ENCODE assay signal across 8 mouse cellular contexts in the genomic region with DNA sequence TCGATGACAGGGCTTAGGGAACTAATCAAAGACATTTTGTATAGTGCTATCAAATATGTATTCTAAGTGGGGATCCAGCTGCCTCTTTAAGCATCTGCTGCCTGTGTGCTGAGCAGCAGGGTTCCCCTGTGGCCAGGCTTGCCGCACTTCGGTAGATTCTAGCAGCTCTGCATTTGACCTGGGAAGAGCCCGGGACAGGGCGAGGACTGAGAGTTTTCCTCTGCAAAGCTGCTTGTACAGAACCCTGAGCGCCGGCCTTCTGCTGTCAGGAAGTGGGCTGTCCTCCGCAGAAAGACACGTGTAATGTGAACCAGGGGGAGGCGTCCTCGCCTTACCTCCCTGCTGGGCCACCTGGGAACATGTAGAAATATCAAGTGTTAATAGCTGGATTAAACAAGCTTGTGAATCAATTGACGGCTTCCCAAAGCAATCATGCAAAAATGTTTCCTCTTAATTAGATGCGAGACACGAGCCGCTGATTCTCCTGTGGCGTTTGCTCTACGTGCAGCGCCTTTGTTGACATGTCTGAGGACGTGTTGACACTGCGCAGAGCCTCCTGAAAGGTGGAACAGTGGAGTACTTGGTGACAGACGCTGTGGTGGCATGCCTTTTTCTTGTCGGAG.
DNase-seq lines count a peak whose midpoint lies in the region; ATAC-seq and TF ChIP-seq lines count a peak whose summit lies in the region.

No protein-coding gene starts in this region.

- H3K9me3 ChIP-seq in heart, postnatal 0 days (replicated peaks; ENCODE audit: control insufficient read depth, low read length) = no peaks in the 10 kb centered on the region
- no peaks in the 10 kb centered on the region for H3K9me3 ChIP-seq in liver, embryonic 14.5 days (ENCODE audit: control insufficient read depth, low read length)
- no peaks in the 10 kb centered on the region for H3K9me3 ChIP-seq in stomach, embryonic 15.5 days

- H3K27me3 ChIP-seq in heart, postnatal 0 days (ENCODE audit: control insufficient read depth, insufficient read depth, low read length) = peaks cover 86% of the 10 kb centered on the region
- H3K27me3 ChIP-seq in liver, embryonic 14.5 days (ENCODE audit: control insufficient read depth, insufficient read depth, low read length) = no peaks in the 10 kb centered on the region
- no peaks in the 10 kb centered on the region for H3K27me3 ChIP-seq in stomach, embryonic 15.5 days (replicated peaks)

- DNase-seq in Muller cell, postnatal 12 days (ENCODE audit: inconsistent ontology term) = peak; percentile 56
- peak; percentile 38 for DNase-seq in embryo, embryonic 10.5 days (ENCODE audit: low spot score)
- peak; percentile 53 for DNase-seq in heart, postnatal 0 days (ENCODE audit: low spot score)
- DNase-seq in liver, embryonic 14.5 days (ENCODE audit: low read depth in 3 of 3, low spot score in 3 of 3) = no peak
- no peak for DNase-seq in left cerebral cortex, postnatal 4 days
- no peak for DNase-seq in spleen, postnatal 36 days (ENCODE audit: low spot score in 2 of 2)
- no peak for DNase-seq in ovary, postnatal 10 days (ENCODE audit: low spot score)

- H3K9ac ChIP-seq in heart, postnatal 0 days (replicated peaks; ENCODE audit: low read depth, low read length) = no peak overlapping the region
- H3K9ac ChIP-seq in liver, embryonic 14.5 days (replicated peaks) = no peak overlapping the region
- no peak overlapping the region for H3K9ac ChIP-seq in stomach, embryonic 15.5 days

- H3K4me1 ChIP-seq in heart, postnatal 0 days (ENCODE audit: control insufficient read depth, insufficient read depth) = peaks cover 12% of the 10 kb centered on the region; the same call in 1 of the 2 replicates
- no peaks in the 10 kb centered on the region for H3K4me1 ChIP-seq in liver, embryonic 14.5 days (replicated peaks; ENCODE audit: control insufficient read depth in 2 of 2, insufficient read depth in 2 of 2, low read length in 1 of 2)
- H3K4me1 ChIP-seq in stomach, embryonic 15.5 days = 0 out of 2 replicates have a peak, but pooled peaks cover 7% of the 10 kb centered on the region

- peak overlapping the region; percentile 24 for H3K4me3 ChIP-seq in heart, postnatal 0 days (ENCODE audit: low read depth, low read length)
- H3K4me3 ChIP-seq in liver, embryonic 14.5 days (ENCODE audit: insufficient read depth in 1 of 2, low read depth in 2 of 2, low read length in 2 of 2) = no peak overlapping the region
- H3K4me3 ChIP-seq in stomach, embryonic 15.5 days (replicated peaks) = peak overlapping the region; percentile 13; the same call in 1 of the 2 replicates

- intact Hi-C loops in left cerebral cortex, postnatal 4 days (cut with DNase I) = no loop called here

- TF ChIP-seq CTCF in heart, postnatal 0 days (IDR thresholded peaks at IDR 0.05; ENCODE audit: low read depth) = no peak
- no peak for TF ChIP-seq CTCF in liver, embryonic 14.5 days (IDR thresholded peaks at IDR 0.05; ENCODE audit: low read depth)

- peak; percentile 90 for ATAC-seq in heart, postnatal 0 days (ENCODE audit: insufficient read depth, low read depth)
- no peak for ATAC-seq in liver, embryonic 14.5 days (ENCODE audit: insufficient read depth)
- peak; percentile 78; the same call in 1 of the 2 replicates for ATAC-seq in stomach, embryonic 15.5 days (ENCODE audit: insufficient read depth, low FRiP score, low read depth)

- peak overlapping the region; percentile 51 for H3K4me2 ChIP-seq in heart, postnatal 0 days (ENCODE audit: low read depth, low read length)
- peak overlapping the region; percentile 32 for H3K4me2 ChIP-seq in liver, embryonic 14.5 days (ENCODE audit: low read depth)
- H3K4me2 ChIP-seq in stomach, embryonic 15.5 days = peak overlapping the region; percentile 44

- WGBS in heart, postnatal 0 days = 15% methylated on average over 22 of the region's 22 CpGs
- 44% methylated on average over 22 of the region's 22 CpGs for WGBS in liver, embryonic 14.5 days (ENCODE audit: insufficient replicate concordance)
- 27% methylated on average over 22 of the region's 22 CpGs for WGBS in stomach, embryonic 15.5 days

- no peak for TF ChIP-seq EP300 in heart, postnatal 0 days (IDR thresholded peaks at IDR 0.05; ENCODE audit: low read depth)
- TF ChIP-seq EP300 in liver, embryonic 14.5 days (IDR thresholded peaks at IDR 0.05; ENCODE audit: low read depth) = no peak

- no peak overlapping the region for H3K27ac ChIP-seq in heart, postnatal 0 days (ENCODE audit: low read depth)
- no peak overlapping the region for H3K27ac ChIP-seq in liver, embryonic 14.5 days
- H3K27ac ChIP-seq in stomach, embryonic 15.5 days = no peak overlapping the region; the same call in 1 of the 2 replicates

- H3K36me3 ChIP-seq in heart, postnatal 0 days (replicated peaks; ENCODE audit: control insufficient read depth, insufficient read depth, low read length) = no peaks in the 10 kb centered on the region
- H3K36me3 ChIP-seq in liver, embryonic 14.5 days (replicated peaks; ENCODE audit: control insufficient read depth, insufficient read depth, low read depth) = no peaks in the 10 kb centered on the region
- H3K36me3 ChIP-seq in stomach, embryonic 15.5 days = no peaks in the 10 kb centered on the region

Comparison
In these comparisons a context has a peak if more than half of its experiments do, and no peak if none do; other contexts are left out.
1. DNase-seq: peak in Muller cell, postnatal 12 days (single experiment), embryo, embryonic 10.5 days (single experiment) and heart, postnatal 0 days (single experiment); none in liver, embryonic 14.5 days (0 of 3), left cerebral cortex, postnatal 4 days (single experiment), spleen, postnatal 36 days (0 of 2) and ovary, postnatal 10 days (single experiment).
2. H3K4me3 ChIP-seq: peak in heart, postnatal 0 days (single experiment) and stomach, embryonic 15.5 days (single experiment); none in liver, embryonic 14.5 days (0 of 2).
3. Peak in every context shown above with its lines, with median percentiles within 50 percentile points of each other: H3K4me2 ChIP-seq.